Mouse (Mus musculus) lung, adult 2 months (tissue): ENCODE results near the gene Zfp12.
A peak's percentile ranks its signal among the peaks of the same experiment; 100 is the strongest.

Experiments used
- CTCF ChIP-seq: fragments of 200-500 bp; IDR thresholded peaks from 2 replicates; pipeline ENCODE4 v1.5.1; 2011; ENCODE audit warnings: mild to moderate bottlenecking, low read length, control low read depth; ENCODE audit not compliant: insufficient read depth
- POLR2A ChIP-seq: fragments of 200-500 bp; IDR thresholded peaks from 2 replicates; pipeline ENCODE4 v1.6.1; 2011; ENCODE audit warnings: low read depth, mild to moderate bottlenecking, control low read depth, low read length, borderline replicate concordance; ENCODE audit errors: extremely low read depth

DNA sequence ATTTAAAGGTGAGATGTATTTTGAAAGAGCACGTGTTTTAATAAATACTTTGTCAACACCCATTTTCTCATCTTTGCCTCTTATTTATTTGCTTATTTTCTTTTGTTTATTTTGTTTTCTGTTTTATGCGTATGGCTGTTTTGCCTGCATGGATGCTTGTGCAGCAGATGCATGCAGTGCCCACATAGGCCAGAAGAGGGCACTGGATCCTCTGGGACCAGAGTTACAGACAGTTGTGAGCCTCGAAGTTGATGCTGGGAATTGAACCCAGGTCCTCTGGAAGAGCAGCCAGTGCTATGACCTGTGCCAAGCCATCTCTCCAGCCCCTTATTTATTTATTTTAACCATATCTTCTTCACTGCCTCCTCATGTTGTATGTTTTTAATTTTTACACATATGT, 29.9 kb upstream of the Zfp12 start:
- TF ChIP-seq CTCF, result peak; percentile 24; the same call in 1 of the 2 replicates
- no peak for TF ChIP-seq POLR2A
